In genomic region chr7:96720465-96720864, GRCm38 (mm10) we compare ENCODE assay signal across 21 mouse cellular contexts.
DNase-seq lines count a peak whose midpoint lies in the region; ATAC-seq lines count a peak whose summit lies in the region.
"Had no signal": no experiment of that assay in that cellular context is flagged by ENCODE, and none has a peak within 500 bp of the region (broad histone marks: within the 10 kb centered on the region; RNA-seq: fewer than 3 reads in every experiment).

No protein-coding gene starts in this region.

- no peak for DNase-seq in forebrain, embryonic 10.5 days (ENCODE audit: extremely low spot score, low spot score)
- DNase-seq in forebrain, embryonic 11.5 days (ENCODE audit: low spot score), result no peak
- DNase-seq in midbrain, embryonic 10.5 days (ENCODE audit: low spot score), result no peak
- DNase-seq in gastrocnemius, postnatal 25 days, result no peak
- DNase-seq: cerebellum, adult 9-10 months; heart, postnatal 36 days; kidney, adult 9 months; kidney, postnatal 25 days; liver, embryonic 13.5 days; lung, adult 2 months; right cerebral cortex, postnatal 14 days; spleen, adult 18-20 months had no signal

- H3K9ac ChIP-seq in forebrain, embryonic 11.5 days (ENCODE audit: low read length), result no peak overlapping the region
- no peak overlapping the region for H3K9ac ChIP-seq in midbrain, embryonic 13.5 days (replicated peaks)
- no peak overlapping the region for H3K9ac ChIP-seq in forebrain, embryonic 15.5 days (replicated peaks)
- H3K9ac ChIP-seq in neural tube, embryonic 14.5 days (replicated peaks; ENCODE audit: low read depth, low read length), result no peak overlapping the region
- H3K9ac ChIP-seq in intestine, embryonic 16.5 days (ENCODE audit: low read depth, low read length), result no peak overlapping the region
- H3K9ac ChIP-seq: embryonic facial prominence, embryonic 15.5 days; heart, embryonic 15.5 days; liver, embryonic 13.5 days; midbrain, embryonic 15.5 days had no signal

- 88% methylated on average over 5 of the region's 5 CpGs for WGBS in forebrain, embryonic 10.5 days
- 83% methylated on average over 5 of the region's 5 CpGs for WGBS in forebrain, embryonic 11.5 days
- WGBS in midbrain, embryonic 10.5 days, result 89% methylated on average over 5 of the region's 5 CpGs
- 73% methylated on average over 5 of the region's 5 CpGs for WGBS in midbrain, embryonic 13.5 days
- WGBS in forebrain, embryonic 15.5 days, result 12% methylated on average over 5 of the region's 5 CpGs
- 30% methylated on average over 5 of the region's 5 CpGs for WGBS in neural tube, embryonic 14.5 days
- WGBS in intestine, embryonic 16.5 days, result 48% methylated on average over 5 of the region's 5 CpGs

- peaks cover 37% of the 10 kb centered on the region for H3K4me1 ChIP-seq in forebrain, embryonic 10.5 days
- H3K4me1 ChIP-seq in forebrain, embryonic 11.5 days (replicated peaks; ENCODE audit: control insufficient read depth, insufficient read depth, low read length), result peaks cover 19% of the 10 kb centered on the region
- H3K4me1 ChIP-seq in midbrain, embryonic 10.5 days, result peaks cover 58% of the 10 kb centered on the region
- H3K4me1 ChIP-seq in midbrain, embryonic 13.5 days (replicated peaks), result peaks cover 37% of the 10 kb centered on the region
- peaks cover 38% of the 10 kb centered on the region for H3K4me1 ChIP-seq in forebrain, embryonic 15.5 days
- H3K4me1 ChIP-seq in neural tube, embryonic 14.5 days (ENCODE audit: control insufficient read depth, insufficient read depth, low read length), result peaks cover 27% of the 10 kb centered on the region
- H3K4me1 ChIP-seq in intestine, embryonic 16.5 days (ENCODE audit: control insufficient read depth, insufficient read depth, low read length), result no peaks in the 10 kb centered on the region
- H3K4me1 ChIP-seq: embryonic facial prominence, embryonic 15.5 days; heart, embryonic 15.5 days; liver, embryonic 13.5 days had no signal

- H3K27ac ChIP-seq in forebrain, embryonic 10.5 days, result peak overlapping the region; percentile 22; the same call in 1 of the 2 replicates
- no peak overlapping the region for H3K27ac ChIP-seq in forebrain, embryonic 11.5 days (ENCODE audit: low read depth, low read length)
- H3K27ac ChIP-seq in midbrain, embryonic 10.5 days (replicated peaks), result 0 out of 2 replicates have a peak overlapping the region, but pooled peaks have one; percentile 13
- no peak overlapping the region for H3K27ac ChIP-seq in midbrain, embryonic 13.5 days
- peak overlapping the region; percentile 78 for H3K27ac ChIP-seq in forebrain, embryonic 15.5 days (replicated peaks)
- no peak overlapping the region; the same call in 1 of the 2 replicates for H3K27ac ChIP-seq in neural tube, embryonic 14.5 days (ENCODE audit: low read depth, low read length)
- no peak overlapping the region for H3K27ac ChIP-seq in intestine, embryonic 16.5 days (ENCODE audit: low read length)
- H3K27ac ChIP-seq: embryonic facial prominence, embryonic 15.5 days; heart, embryonic 15.5 days; liver, embryonic 13.5 days; midbrain, embryonic 15.5 days had no signal

- H3K27me3 ChIP-seq in forebrain, embryonic 10.5 days (ENCODE audit: poor library complexity, severe bottlenecking), result peaks cover 89% of the 10 kb centered on the region
- H3K27me3 ChIP-seq in forebrain, embryonic 11.5 days (ENCODE audit: control insufficient read depth, insufficient read depth, low read length), result peaks cover 9% of the 10 kb centered on the region; the same call in 1 of the 2 replicates
- H3K27me3 ChIP-seq in midbrain, embryonic 10.5 days (ENCODE audit: low read depth, poor library complexity, severe bottlenecking), result peaks cover 93% of the 10 kb centered on the region
- peaks cover 75% of the 10 kb centered on the region for H3K27me3 ChIP-seq in midbrain, embryonic 13.5 days
- H3K27me3 ChIP-seq in forebrain, embryonic 15.5 days, result no peaks in the 10 kb centered on the region
- peaks cover 2% of the 10 kb centered on the region; the same call in 1 of the 2 replicates for H3K27me3 ChIP-seq in neural tube, embryonic 14.5 days (ENCODE audit: control insufficient read depth, insufficient read depth, low read length)
- no peaks in the 10 kb centered on the region for H3K27me3 ChIP-seq in intestine, embryonic 16.5 days (replicated peaks; ENCODE audit: control insufficient read depth, insufficient read depth, low read length)
- H3K27me3 ChIP-seq: embryonic facial prominence, embryonic 15.5 days; liver, embryonic 13.5 days; midbrain, embryonic 15.5 days had no signal

- H3K4me2 ChIP-seq in forebrain, embryonic 11.5 days (ENCODE audit: low read depth, low read length, severe bottlenecking), result no peak overlapping the region
- no peak overlapping the region for H3K4me2 ChIP-seq in midbrain, embryonic 13.5 days (replicated peaks)
- no peak overlapping the region for H3K4me2 ChIP-seq in forebrain, embryonic 15.5 days (replicated peaks)
- no peak overlapping the region for H3K4me2 ChIP-seq in neural tube, embryonic 14.5 days (ENCODE audit: low read depth, low read length)
- no peak overlapping the region for H3K4me2 ChIP-seq in intestine, embryonic 16.5 days (ENCODE audit: low read depth, low read length)
- H3K4me2 ChIP-seq: embryonic facial prominence, embryonic 15.5 days; heart, embryonic 15.5 days; liver, embryonic 13.5 days; midbrain, embryonic 15.5 days had no signal

- no peak overlapping the region for H3K4me3 ChIP-seq in forebrain, embryonic 10.5 days
- H3K4me3 ChIP-seq in forebrain, embryonic 11.5 days (ENCODE audit: low read depth, low read length), result no peak overlapping the region
- no peak overlapping the region for H3K4me3 ChIP-seq in midbrain, embryonic 10.5 days
- no peak overlapping the region for H3K4me3 ChIP-seq in midbrain, embryonic 13.5 days (replicated peaks)
- no peak overlapping the region for H3K4me3 ChIP-seq in forebrain, embryonic 15.5 days
- H3K4me3 ChIP-seq in neural tube, embryonic 14.5 days (ENCODE audit: low read depth, low read length), result no peak overlapping the region
- no peak overlapping the region for H3K4me3 ChIP-seq in intestine, embryonic 16.5 days (ENCODE audit: low read length)
- H3K4me3 ChIP-seq: embryonic facial prominence, embryonic 15.5 days; heart, embryonic 15.5 days; liver, embryonic 13.5 days; midbrain, embryonic 15.5 days; myocyte had no signal

- H3K9me3 ChIP-seq in forebrain, embryonic 10.5 days, result no peaks in the 10 kb centered on the region
- no peaks in the 10 kb centered on the region for H3K9me3 ChIP-seq in forebrain, embryonic 11.5 days (ENCODE audit: control insufficient read depth, low read length)
- H3K9me3 ChIP-seq in midbrain, embryonic 10.5 days (replicated peaks), result no peaks in the 10 kb centered on the region
- H3K9me3 ChIP-seq in midbrain, embryonic 13.5 days, result no peaks in the 10 kb centered on the region
- H3K9me3 ChIP-seq in forebrain, embryonic 15.5 days, result no peaks in the 10 kb centered on the region
- no peaks in the 10 kb centered on the region for H3K9me3 ChIP-seq in neural tube, embryonic 14.5 days (ENCODE audit: control insufficient read depth, low read length)
- no peaks in the 10 kb centered on the region for H3K9me3 ChIP-seq in intestine, embryonic 16.5 days (ENCODE audit: control insufficient read depth, low read length)
- H3K9me3 ChIP-seq: embryonic facial prominence, embryonic 15.5 days; heart, embryonic 15.5 days; liver, embryonic 13.5 days; midbrain, embryonic 15.5 days had no signal

- no peak for ATAC-seq in forebrain, embryonic 11.5 days (replicated peaks; ENCODE audit: low FRiP score)
- no peak for ATAC-seq in midbrain, embryonic 13.5 days
- peak; percentile 50 for ATAC-seq in forebrain, embryonic 15.5 days (replicated peaks)
- peak; percentile 35; the same call in 1 of the 2 replicates for ATAC-seq in neural tube, embryonic 14.5 days (ENCODE audit: low read depth)
- ATAC-seq in intestine, embryonic 16.5 days, result no peak
- ATAC-seq: inflammation-experienced regulatory T-cells, adult 6 months; midbrain, embryonic 15.5 days had no signal

- peaks cover 49% of the 10 kb centered on the region for H3K36me3 ChIP-seq in forebrain, embryonic 10.5 days (replicated peaks)
- no peaks in the 10 kb centered on the region for H3K36me3 ChIP-seq in forebrain, embryonic 11.5 days (ENCODE audit: control insufficient read depth, insufficient read depth, low read length)
- H3K36me3 ChIP-seq in midbrain, embryonic 10.5 days, result peaks cover 51% of the 10 kb centered on the region
- 0 out of 2 replicates have a peak, but pooled peaks cover 4% of the 10 kb centered on the region for H3K36me3 ChIP-seq in midbrain, embryonic 13.5 days
- H3K36me3 ChIP-seq in forebrain, embryonic 15.5 days, result peaks cover 6% of the 10 kb centered on the region; the same call in 1 of the 2 replicates
- H3K36me3 ChIP-seq in neural tube, embryonic 14.5 days (ENCODE audit: control insufficient read depth, insufficient read depth, low read length), result no peaks in the 10 kb centered on the region
- H3K36me3 ChIP-seq in intestine, embryonic 16.5 days (ENCODE audit: control insufficient read depth, insufficient read depth, low read length), result no peaks in the 10 kb centered on the region
- H3K36me3 ChIP-seq: heart, embryonic 15.5 days; liver, embryonic 13.5 days; midbrain, embryonic 15.5 days had no signal

Comparison
In these comparisons a context has a peak if more than half of its experiments do, and no peak if none do; other contexts are left out.
1. H3K27ac ChIP-seq: peak in forebrain, embryonic 10.5 days (single experiment), midbrain, embryonic 10.5 days (single experiment) and forebrain, embryonic 15.5 days (single experiment); none in forebrain, embryonic 11.5 days (single experiment), midbrain, embryonic 13.5 days (single experiment), neural tube, embryonic 14.5 days (single experiment) and intestine, embryonic 16.5 days (single experiment).
2. ATAC-seq: peak in forebrain, embryonic 15.5 days (single experiment) and neural tube, embryonic 14.5 days (single experiment); none in forebrain, embryonic 11.5 days (single experiment), midbrain, embryonic 13.5 days (single experiment) and intestine, embryonic 16.5 days (single experiment).